Mouse (Mus musculus) c-Kit-positive CD71-positive TER-119-negative erythroid progenitor cells, embryonic 14.5 days (primary cell): ENCODE measurements around the gene Supt4a.

Experiments used
- DNase-seq: peaks from one replicate; pipeline ENCODE4 v3.0.0-alpha.2; 2013; ENCODE audit warnings: low read depth

Supt4a gene

DNA sequence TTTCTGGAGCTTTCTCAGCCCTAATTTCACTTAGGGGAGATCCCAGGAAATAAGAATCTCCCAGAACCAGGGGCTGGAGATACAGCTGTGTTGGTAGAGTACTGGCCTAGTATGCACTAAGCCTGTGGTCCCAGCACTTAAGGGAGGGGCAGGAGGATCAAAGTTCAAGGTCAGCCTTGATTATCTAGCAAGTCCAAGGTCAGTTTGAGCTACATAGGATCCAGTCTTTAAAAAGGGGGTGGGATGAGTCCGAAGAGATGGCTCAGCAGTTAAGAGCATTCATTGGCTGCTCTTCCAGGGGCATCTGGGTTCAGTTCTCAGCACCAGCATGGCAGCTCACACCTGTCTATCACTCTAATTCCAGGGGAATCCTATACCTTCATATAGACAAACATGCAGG, 15.0 kb downstream of the Supt4a start:
- no peak for DNase-seq

DNA sequence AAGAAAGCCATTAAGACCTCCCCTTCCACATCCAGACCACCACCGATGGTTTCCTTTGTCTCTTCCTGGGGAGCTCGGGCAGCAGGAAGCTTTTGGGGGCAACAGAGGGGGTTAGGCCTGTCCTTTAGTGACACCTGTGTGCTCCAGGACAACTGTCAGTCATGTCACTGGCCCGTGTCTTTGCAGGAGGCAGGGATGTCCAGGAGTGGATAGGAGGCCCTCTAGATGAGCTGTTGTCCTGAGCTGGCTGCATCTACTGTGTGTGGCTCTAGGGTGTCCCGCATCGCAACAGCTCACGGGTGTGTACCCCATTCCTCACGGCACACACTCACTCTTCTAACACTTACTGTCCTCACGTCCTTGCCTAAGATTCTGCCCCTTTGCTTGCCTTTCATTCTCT, 15.9 kb downstream of the Supt4a start:
- no peak for DNase-seq

DNA sequence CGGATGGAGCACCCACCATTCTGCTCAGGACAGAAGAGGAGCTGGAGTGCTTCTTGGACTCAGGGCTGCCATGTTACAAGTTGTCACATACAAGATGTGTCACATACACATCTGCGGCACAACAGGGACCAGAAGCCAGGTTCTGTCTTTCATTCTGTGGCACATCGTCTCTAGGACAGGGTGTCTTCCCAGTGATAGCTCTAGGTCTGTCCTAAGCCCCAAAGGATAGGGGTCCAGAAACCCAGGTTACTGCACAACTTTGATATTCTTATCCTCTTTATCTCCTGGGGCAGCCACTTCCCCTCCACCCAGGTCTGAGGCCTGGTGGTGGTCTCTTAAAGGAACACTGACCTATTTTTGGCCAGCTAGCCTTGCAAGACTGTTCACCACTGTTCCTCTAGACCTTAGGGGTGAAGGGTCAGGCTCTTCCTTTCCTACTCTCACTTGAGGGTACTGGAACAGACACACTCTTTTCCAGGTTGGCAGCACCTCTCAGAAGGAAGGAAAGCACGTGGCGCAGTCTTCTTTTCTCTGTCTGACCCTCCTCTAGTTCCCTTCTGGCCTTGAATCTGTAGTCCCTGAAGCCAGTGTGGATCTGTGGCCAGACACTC, 16.6 kb downstream of the Supt4a start:
- no peak for DNase-seq

DNA sequence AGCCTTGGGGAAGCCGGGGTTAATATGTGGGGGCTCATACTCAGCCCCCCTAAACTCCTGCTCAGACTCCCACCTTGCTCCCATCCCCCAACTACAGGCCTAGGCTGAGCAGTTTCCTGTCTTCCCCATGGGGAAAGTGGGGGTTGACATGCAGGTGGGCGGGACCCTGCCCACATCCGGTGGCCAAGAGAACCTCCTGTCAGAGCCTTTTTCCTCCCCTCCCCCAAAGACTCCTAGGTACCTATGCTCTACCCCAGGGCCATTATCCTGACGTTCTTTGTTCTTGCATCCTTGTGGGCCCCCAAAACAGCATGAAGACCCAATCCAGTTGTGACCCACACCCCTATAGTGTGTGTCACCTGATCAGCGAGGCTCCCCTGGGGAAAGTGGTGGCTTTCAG, 17.3 kb downstream of the Supt4a start:
- DNase-seq, result no peak

DNA sequence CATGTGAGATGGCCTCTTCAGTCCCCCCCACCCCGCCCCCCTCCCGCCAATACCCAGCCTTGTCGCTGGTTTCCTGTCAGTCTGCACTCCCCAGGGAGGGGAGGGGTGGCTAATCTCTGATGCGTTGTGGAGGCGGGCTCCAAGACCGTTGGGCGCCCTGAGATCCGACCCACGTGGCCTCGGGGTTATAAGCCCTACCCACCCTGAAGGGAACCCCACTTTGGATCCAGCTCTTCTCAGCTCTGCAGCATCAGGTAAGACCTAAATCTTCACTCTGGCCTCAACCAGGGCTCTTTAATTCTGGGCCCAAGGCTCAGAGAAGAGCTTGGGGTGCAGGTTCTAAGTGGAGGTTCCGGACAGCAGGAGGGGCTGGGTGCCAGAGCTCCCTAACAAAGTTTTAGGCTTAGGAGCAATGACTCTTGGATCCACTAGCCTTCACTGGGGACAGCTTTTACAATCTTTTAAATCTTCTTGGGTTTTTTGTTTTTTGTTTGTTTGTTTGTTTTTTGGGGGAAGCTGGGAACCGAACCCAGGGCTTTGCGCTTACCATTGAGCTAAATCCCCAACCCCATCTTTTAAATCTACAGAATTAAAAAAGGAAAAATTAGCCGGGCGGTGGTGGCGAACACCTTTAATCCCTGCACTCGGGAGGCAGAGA, 18.1 kb downstream of the Supt4a start:
- peak; percentile 96 for DNase-seq

DNA sequence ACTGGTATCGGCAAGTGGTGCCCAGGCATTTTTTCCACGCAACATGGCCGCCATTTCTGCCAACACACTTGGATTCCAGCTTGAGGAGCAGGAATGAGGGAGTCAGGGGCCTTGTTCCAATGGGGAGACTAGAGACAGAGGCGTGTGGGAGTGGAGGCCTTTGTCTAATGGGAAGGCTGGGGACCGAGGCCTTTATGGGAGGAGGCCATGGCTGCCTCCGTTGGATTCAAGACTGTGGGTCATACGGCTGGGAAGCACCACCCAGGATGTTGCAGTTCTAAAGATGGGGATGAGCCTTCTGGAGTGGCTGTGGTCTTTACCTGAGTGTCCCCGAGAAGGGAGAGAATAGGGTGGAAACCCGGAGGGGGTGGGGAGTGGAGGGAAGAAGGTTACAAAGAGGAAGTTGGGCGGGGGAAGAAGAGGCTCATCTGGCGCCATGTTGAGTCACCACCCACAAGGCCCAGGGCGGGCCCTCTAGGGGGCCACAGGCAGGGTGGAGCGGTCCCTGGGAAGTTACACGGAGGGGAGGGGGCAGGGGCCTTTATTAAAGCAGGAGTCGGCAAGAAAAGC, 19.0 kb downstream of the Supt4a start:
- DNase-seq, result peak; percentile 67

DNA sequence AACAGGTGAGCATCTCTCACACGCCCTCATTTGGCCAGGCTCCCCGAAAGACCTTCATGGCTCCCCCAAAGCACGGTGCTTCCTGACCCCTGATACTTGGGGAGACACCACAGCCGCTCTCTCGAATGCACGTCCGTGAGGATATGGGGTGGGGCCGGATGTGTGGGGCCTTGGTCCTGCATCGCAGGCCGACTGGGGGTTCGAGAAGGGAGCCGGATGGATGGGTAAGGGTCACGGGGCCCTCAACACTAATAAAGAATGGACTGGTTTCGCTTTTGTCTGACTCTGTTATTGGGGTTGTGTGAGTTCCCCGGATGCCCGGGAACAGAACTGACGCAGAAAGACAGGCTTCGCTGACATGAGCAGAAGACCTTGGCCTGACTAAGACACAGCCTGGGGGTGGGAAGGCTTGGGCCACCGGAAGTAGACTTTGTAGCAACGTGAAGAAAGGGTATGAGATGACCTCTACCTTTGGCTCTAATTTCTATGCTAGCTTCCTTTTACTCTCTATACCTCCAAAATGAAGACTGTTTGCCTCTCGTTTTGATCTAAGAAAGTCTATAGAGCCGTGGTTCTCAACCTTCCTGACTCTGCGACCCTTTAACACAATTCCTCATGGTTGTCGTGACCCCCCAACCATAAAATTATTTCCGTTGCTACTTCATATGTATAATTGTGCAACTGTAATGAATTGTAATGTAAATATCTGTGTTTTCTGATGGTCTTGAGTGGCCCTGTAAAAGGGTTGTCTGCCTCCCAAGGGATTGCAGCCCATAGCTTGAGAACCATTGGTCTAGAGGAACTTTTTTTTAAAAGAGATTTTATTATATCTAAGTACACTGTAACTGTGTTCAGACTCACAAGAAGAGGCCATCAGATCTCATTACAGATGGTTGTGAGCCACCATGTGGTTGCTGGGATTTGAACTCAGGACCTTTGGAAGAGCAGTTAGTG, 19.9 kb downstream of the Supt4a start:
- peak; percentile 36 for DNase-seq

DNA sequence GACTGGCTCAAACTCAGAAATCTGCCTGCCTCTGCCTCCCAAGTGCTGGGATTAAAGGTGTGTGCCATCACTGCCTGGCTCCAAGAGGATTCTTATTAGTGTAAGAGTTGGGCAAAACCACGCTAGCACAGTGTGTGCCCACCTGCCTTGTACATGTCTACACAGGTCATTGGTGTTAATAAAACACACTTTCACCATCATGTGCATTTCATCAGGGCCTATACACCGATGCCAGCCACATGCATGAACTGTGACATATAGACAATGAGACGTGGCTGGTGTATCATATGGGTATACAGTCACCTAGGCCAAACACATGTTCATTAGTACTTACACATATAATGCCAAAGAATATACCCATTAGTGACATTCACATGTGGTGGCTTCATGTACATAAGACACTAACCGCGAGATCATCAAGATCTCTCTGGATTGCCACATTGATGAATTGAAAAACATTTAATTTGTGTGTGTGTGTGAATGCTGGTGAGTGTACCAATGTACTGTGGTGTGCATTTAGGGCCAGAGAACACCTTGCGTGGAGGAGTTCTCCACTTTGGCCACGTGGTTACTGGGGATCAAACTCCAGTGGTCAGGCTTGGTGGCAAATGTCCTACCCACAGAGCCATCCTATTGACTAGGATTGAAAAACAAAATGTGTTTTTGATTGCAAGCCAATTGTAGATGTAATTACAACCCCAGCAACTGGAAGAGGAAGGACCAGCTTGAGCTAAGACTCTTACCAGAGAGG, 21.0 kb downstream of the Supt4a start:
- DNase-seq, result peak; percentile 70

DNA sequence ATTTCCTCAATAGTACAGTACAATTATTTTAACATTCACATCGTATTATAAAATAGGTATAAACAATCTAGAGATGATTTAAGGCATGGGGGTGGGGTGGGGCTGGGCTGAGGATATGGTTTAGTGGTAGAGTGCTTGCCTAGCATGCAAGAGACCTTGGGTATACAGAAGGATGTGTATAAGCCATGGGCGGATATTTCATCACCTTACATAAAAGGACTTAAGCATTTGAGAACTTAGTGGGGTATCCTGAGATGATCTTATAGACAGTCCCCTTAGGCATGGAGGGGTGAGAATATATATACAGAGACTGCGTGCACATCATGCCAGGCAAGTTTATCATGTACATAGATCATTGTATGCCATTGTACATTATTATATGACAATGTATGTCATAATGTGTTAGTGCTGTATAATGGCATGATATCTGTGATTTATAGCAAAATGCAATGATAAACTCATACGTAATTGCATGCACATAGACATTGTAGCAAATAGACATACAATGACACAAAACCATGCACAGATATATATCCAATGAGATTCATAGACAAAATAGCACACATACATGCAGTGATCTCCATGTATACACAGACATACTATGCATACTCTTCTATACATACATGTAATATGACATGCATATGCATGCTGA, 21.7 kb downstream of the Supt4a start:
- DNase-seq, result peak; percentile 50

DNA sequence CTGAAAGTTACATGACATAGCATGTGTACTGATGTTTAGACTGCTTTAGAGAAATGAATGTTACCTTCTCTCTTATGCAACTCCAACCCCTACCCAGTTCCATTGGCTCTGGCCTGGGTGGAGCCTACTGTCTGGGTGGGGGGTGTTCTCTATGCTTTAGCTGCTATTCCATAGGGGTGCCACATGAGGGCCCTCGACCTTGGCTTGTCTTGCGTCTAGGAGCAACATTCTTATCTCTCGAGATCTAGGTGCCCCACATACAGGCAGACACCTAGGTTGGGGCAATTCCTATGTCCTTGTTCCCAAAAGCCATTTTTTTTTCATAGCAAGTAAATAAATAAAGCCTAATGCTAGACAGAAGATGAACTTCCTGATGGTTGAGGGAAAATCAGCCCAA, 22.3 kb downstream of the Supt4a start:
- DNase-seq, result peak; percentile 78

DNA sequence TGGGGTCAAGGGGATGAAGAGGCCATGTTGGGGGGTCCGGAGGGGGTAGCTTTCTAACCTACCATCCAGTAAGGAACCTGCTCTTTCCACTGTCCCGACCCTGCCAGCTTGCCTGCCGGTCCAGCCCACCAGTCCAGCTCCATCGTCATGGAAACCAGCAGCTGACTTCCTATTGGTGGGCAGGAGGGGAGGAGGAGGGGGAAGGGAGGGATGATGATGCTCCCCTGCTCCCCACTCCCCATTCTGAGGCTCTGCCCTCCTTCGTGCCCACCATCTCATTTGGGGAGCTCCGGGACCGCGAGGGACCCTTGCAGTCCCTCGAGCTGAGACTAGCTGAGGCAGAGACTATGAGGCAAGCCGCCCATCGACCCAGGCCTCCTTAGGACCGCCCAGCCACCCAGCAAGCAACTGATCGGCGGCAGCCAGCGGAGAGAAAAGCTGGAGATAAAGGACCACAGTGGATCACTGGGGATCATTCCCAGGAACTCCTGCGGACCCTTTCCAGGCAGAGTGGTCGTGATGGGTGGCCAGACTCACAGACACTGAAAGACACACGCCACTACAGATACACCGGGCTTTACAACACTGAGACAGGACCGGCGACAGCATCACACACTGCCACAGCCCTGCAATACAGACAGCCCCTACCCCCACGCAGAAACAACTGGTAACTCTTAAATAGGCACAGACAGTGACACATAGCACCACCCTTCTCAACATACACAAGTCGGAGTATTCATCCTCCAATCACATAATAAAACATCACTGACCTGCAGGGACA, 23.1 kb downstream of the Supt4a start, which contains the start of gene Tspoap1:
Gene Tspoap1, plus strand, starts transcription at position 241 of the 781 bp plus-strand sequence.
- no peak for DNase-seq

DNA sequence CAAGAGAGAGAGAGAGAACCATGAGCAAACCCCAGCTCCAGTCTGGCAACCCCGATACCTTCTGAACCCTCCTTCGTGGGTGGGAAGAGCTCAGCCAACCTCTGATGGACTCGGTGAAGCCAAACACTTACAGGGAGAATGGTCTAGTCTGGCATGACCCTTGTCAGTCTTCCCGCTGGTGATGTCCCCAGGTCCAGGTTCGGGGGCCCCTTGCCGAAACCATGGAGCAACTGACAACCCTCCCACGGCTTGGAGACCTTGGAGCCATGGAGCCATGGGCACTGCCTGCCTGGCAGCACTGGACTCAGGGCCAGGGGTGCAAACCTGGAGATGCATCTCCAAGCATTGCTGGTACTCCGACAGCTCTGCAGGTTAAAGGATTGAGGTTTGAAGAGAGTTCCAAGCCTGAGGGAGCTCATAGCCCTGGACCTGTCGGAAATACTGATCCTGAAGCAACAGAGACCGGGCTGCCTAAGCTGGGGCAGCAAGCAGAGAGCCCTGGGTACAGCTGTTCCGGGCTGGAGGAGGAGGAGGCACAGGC, 23.9 kb downstream of the Supt4a start:
- no peak for DNase-seq

DNA sequence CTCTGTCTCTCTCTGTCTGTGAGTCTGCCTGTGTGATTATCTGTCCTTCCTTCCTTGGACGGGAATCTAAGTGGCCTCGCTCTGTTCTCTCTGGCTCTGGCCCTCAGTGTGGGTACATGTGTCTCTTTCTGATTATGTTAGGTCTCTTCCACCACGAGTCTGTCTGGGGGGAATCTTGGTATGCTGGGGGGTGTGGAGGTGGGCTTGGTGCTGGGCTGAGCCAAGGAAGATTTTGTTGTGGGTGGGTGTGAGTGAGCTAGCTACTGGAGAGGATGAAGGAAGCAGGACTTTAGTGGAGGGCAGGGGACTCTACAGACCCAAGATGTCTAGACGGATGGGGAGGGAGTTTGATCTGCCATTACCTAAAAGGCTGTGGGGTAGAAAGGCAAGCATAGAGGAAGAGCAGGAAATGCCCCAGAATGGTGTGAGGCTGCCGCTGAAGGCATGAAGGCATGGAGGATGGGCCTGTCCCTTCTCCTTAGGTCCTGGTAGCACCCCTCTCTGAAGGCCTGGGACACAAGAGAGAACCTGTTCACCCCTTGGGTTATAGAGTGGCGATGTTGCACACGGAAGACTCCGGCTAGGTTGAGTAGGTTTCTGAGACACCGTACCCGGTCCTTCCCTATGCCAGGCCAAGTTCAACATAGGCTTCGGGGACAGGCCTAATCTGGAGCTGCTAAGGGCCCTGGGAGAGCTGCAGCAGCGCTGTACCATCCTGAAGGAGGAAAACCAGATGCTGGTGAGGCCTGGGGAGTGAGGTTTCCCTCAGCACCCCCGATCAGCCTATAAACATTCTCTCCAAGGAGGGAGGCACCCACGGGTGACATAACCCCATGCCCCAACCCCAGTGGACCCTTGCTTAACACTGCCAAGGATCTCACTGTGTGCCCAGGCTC, 24.7 kb downstream of the Supt4a start:
- no peak for DNase-seq

DNA sequence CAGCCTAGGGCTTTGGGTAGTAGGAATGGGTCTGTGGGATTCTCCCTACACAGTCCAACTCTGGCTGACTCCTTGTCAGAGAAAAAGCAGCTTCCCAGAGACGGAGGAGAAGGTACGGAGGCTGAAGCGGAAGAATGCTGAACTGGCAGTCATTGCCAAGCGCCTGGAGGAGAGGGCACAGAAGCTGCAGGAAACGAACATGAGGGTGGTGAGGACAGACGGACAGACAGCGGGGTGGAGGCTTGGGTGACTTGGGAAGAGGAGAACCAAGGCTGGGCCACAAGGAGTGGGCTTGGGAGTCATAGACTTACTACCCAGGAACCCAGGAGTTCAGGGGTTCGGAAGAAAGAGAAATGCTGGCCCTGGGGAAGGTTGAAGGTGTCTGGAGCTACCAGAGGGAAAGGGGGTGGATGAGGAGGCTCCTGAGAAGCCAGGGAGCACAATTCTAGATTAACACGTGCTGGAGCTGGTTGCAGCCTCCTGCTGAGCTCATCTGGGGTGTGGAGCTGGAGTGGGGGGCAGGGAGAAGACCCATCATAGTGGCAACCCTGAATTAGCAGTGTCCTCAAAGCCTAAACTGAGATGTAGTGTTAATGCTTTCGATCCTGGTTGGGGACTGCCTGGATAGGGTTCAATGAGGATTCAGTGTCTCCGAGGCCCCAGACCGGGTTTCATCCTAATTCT, 25.5 kb downstream of the Supt4a start:
- no peak for DNase-seq

DNA sequence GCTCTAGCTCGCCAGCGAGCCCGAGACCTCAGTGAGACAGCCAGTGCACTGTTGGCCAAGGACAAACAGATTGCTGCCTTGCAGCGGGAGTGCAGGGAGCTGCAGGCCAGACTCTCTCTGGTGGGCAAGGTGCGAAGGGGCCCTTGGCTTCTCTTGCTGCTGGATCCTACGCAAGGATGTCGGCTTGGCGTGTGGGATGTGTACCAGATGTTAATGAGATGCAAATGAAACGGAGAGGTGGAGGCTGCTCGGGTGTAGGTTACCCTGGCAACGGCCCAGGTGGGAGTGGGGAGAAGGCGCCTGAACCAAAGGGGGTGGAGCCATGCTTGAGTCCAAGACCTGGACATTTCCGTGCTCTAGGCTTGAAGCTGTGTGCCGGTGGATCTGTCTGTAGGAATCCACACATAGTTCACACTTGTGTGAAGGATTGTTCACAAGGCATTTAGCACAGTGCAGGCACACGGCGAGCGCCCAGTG, 26.2 kb downstream of the Supt4a start:
- DNase-seq, result no peak

DNA sequence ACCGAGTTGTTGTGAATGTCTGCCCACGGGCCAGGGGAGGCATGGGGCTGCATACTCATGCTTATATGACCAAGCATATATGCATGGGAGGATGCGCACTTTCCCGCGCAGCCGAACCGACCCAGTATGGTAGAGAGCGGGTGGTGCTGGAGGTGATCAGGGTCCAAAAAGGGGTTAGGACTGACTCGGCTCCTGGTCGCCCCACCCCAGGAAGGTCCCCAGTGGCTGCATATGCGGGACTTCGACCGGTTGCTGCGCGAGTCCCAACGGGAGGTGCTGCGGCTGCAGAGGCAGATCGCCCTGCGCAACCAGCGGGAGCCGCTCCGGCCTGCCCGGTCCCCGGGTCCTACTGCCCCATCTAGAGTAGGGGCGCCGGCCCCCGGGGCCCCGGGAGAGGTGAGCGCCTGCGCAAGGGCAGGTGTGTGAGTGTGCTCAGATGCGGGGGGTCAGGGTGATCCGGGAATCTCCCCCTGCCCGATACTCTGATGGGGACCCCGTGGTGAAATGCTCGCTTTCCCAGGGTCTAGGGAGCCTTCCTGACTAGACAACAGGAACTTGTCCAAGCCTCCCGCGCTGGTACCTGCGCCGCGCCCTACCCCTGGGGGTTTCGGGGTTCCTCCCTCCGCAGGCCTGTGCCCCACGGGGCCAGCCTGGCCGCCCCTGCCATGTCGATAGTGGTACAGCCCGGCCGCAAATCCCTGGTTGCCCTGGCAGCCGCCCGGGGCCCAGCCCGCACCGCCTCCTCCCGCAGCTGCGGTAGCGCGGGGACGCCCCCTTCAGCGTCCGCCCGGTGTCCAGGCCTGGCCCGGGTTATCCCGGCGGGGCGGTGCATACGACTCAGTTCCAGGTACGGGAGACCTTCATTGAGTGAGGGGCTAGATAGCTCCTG, 26.9 kb downstream of the Supt4a start:
- no peak for DNase-seq

DNA sequence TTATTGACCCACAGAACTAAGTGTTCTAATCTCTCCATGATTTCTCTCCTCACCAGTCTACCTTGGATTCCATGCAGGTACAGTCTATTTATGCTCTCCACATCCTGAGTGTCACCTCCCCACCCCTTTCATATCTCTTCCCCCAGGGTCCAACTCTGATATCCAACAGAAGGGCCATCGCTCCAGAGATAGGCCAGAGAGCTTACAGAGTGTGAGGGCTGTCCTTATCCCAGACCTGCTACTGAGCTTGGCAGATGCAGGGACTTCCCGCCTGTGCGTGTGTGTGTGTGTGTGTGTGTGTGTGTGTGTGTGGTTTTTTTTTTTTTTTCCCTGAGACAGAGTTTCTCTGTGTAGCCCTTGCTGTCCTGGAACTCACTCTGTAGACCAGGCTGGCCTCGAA, 31.4 kb downstream of the Supt4a start:
- DNase-seq, result no peak
